Mouse (Mus musculus) right cerebral cortex, postnatal 4 days (tissue): ENCODE measurements at regions not wholly inside any gene's neighbourhood (a gene's known extent, or its start where the extent isn't known, plus 50 kb on each side); places are given as distances from the start of the nearest gene placed in this dataset.

Source experiments
- DNase-seq: peaks from one replicate; pipeline ENCODE4 v3.0.0-alpha.2; 2022

DNA sequence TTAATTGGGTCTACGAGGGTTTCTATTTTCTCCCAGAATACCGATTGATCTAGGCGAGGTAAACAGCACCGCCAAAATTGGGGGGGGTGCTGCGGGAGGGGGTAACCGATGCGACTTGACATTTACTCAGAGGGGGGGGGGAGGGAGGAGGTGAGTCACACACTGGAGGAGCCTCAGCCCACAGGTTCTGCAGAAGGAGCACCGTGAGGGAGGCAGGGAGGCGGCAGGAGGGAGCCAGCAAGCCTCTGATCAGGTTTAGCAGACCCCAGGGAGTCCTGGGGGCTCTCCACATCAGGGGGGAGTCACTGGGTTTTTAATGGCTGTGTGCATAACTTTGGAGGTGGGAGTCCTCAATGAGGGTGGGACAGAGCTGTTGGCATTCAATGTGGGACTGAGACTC lies 51.3 kb upstream of the Ier5l start:
- no peak for DNase-seq

- DNase-seq: no peak
Measured at GRCm38 (mm10) chr2:30525831-30526230, 51.8 kb upstream of the Ier5l start.

GRCm38 (mm10) chr2:30527495-30527894 lies 53.5 kb upstream of the Ier5l start:
- no peak for DNase-seq

- no peak for DNase-seq
Measured at GRCm38 (mm10) chr2:30532948-30533347, 58.9 kb upstream of the Ier5l start.

DNA sequence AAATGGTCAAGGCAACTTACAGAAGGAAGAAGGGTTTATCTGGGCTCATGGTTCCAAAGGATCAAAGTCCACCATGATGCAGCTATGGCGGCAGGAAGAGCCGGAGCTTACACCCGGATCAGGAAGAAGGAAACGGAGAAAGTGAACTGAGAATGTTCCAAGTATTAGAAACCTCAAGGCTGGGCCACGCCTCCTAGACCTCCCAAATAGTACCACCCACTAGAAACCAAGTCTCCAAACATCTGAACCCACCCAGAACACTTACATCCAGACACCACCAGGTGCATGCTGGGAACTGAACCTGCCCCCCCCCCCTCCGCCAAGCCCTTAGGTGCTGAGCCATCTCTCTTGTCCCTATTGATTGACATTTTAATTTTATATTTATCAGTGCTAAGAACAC lies 59.3 kb upstream of the Ier5l start:
- no peak for DNase-seq

- no peak for DNase-seq
Measured at GRCm38 (mm10) chr2:30534485-30534884, 60.4 kb upstream of the Cstad start.

- no peak for DNase-seq
Measured at GRCm38 (mm10) chr2:30539305-30539704, 55.5 kb upstream of the Cstad start.

GRCm38 (mm10) chr2:30541541-30541940 lies 53.3 kb upstream of the Cstad start:
- DNase-seq: no peak

- peak; percentile 88 for DNase-seq
Measured at GRCm38 (mm10) chr2:30544782-30545435, 49.9 kb upstream of the Cstad start.
